Mouse (Mus musculus) CH12.LX (cell line): Measurements from ENCODE around the gene Pycr2.

Source experiments
- BHLHE40 ChIP-seq: IDR thresholded peaks from 2 replicates; pipeline ENCODE4 v1.6.1; 2011; ENCODE audit warnings: mild to moderate bottlenecking, low read depth, low read length, improper control_type of control experiment
- CTCF ChIP-seq, 2 experiments: IDR thresholded peaks in 1 of 2; conservative IDR thresholded peaks in 1 of 2; 2 replicates each; pipeline ENCODE4 v1.5.1; 2011 to 2012; ENCODE audit warnings: low read depth in 2 of 2, low read length in 2 of 2, improper control_type of control experiment in 1 of 2, inconsistent platforms in 1 of 2, mild to moderate bottlenecking in 1 of 2, moderate library complexity in 1 of 2
- ELF1 ChIP-seq: IDR thresholded peaks from 2 replicates; pipeline ENCODE4 v1.6.1; 2014; ENCODE audit warnings: low read depth, mild to moderate bottlenecking, inconsistent platforms, low read length, improper control_type of control experiment
- GABPA ChIP-seq: IDR thresholded peaks from 2 replicates; pipeline ENCODE4 v1.6.1; 2012; ENCODE audit warnings: low read depth, low read length, improper control_type of control experiment, inconsistent platforms; ENCODE audit not compliant: insufficient replicate concordance
- MAZ ChIP-seq: IDR thresholded peaks from 2 replicates; pipeline ENCODE4 v1.6.1; 2012; ENCODE audit warnings: low read depth, mild to moderate bottlenecking, inconsistent platforms, low read length, improper control_type of control experiment, moderate library complexity
- POLR2A ChIP-seq: IDR thresholded peaks from 2 replicates; pipeline ENCODE4 v1.6.1; 2011; ENCODE audit warnings: low read depth, mild to moderate bottlenecking, improper control_type of control experiment, low read length

- TF ChIP-seq ELF1 = 0 out of 2 replicates have a peak, but pooled peaks have one; percentile 13
- no peak for TF ChIP-seq MAZ
- TF ChIP-seq CTCF (conservative IDR thresholded peaks at IDR 0.05 in 1 of 2, IDR thresholded peaks at IDR 0.05 in 1 of 2; ENCODE audit: low read depth in 2 of 2, low read length in 2 of 2) = peak in 1 of 2 experiments; percentile 95; a peak in 2 of 4 replicates
- no peak for TF ChIP-seq GABPA
- TF ChIP-seq POLR2A = no peak
- peak; percentile 42; the same call in 1 of the 2 replicates for TF ChIP-seq BHLHE40
Measured at GRCm38 (mm10) chr1:180873861-180874484, 30.1 kb upstream of the Pycr2 start.
